In genomic region chr5:110139325-110139724, GRCm38 (mm10) we compare ENCODE assay signal across 31 mouse cellular contexts. TPM values are rescaled to one million over a fixed set of nuclear protein-coding genes. Genes with fewer than 3 reads are reported as not detected.
"Had no signal": no experiment of that assay in that cellular context is flagged by ENCODE, and none has a peak within 500 bp of the region (broad histone marks: within the 10 kb centered on the region; RNA-seq: fewer than 3 reads in every experiment).

No protein-coding gene starts in this region.

- DNase-seq: cerebellum, adult 8-10 months; cerebellum, adult 9-10 months; cerebellum, adult 9-11 months; cerebellum, postnatal 10 days; cerebellum, postnatal 14 days; cerebellum, postnatal 25 days; cerebellum, postnatal 36 days; embryo, embryonic 11 days; forebrain, postnatal 0 days; gastrocnemius, adult 2 months; gastrocnemius, postnatal 10 days; gastrocnemius, postnatal 14 days; gastrocnemius, postnatal 25 days; gastrocnemius, postnatal 36 days; heart, adult 18-20 months; heart, adult 2 months had no signal

- H3K4me1 ChIP-seq: embryonic facial prominence, embryonic 12.5 days; embryonic facial prominence, embryonic 13.5 days; embryonic facial prominence, embryonic 15.5 days had no signal

- H3K27ac ChIP-seq: embryonic facial prominence, embryonic 10.5 days; embryonic facial prominence, embryonic 12.5 days; embryonic facial prominence, embryonic 13.5 days; embryonic facial prominence, embryonic 15.5 days; forebrain, embryonic 10.5 days; forebrain, embryonic 12.5 days; forebrain, embryonic 13.5 days; forebrain, embryonic 15.5 days; gastrocnemius, adult 2 months; heart, adult 2 months had no signal

- ATAC-seq: forebrain, embryonic 13.5 days; forebrain, embryonic 14.5 days; forebrain, embryonic 15.5 days; forebrain, embryonic 16.5 days; forebrain, postnatal 0 days had no signal

- H3K9me3 ChIP-seq: embryonic facial prominence, embryonic 10.5 days; embryonic facial prominence, embryonic 12.5 days; embryonic facial prominence, embryonic 13.5 days; embryonic facial prominence, embryonic 15.5 days; forebrain, embryonic 10.5 days; forebrain, embryonic 12.5 days; forebrain, embryonic 13.5 days; forebrain, embryonic 15.5 days had no signal

- H3K4me3 ChIP-seq: embryonic facial prominence, embryonic 10.5 days; embryonic facial prominence, embryonic 12.5 days; embryonic facial prominence, embryonic 13.5 days; embryonic facial prominence, embryonic 15.5 days; erythroblast, embryonic 14.5 days; forebrain, embryonic 10.5 days; forebrain, embryonic 12.5 days; forebrain, embryonic 13.5 days; forebrain, embryonic 15.5 days; gastrocnemius, adult 2 months; heart, adult 2 months had no signal

- H3K27me3 ChIP-seq: embryonic facial prominence, embryonic 12.5 days; embryonic facial prominence, embryonic 13.5 days; embryonic facial prominence, embryonic 15.5 days; forebrain, embryonic 12.5 days; forebrain, embryonic 13.5 days; forebrain, embryonic 15.5 days had no signal

- H3K9ac ChIP-seq: embryonic facial prominence, embryonic 12.5 days; embryonic facial prominence, embryonic 13.5 days; embryonic facial prominence, embryonic 15.5 days; forebrain, embryonic 12.5 days; forebrain, embryonic 13.5 days; forebrain, embryonic 15.5 days; forebrain, postnatal 0 days had no signal

RNA-seq across cellular contexts. Expression of gene Plcxd1, which starts 39.6 kb away (rescaled TPM):
- total RNA-seq: gastrocnemius, adult 18-20 months; gastrocnemius, adult 2 months; gastrocnemius, adult 8-10 months; gastrocnemius, postnatal 14 days; gastrocnemius, postnatal 25 days; gastrocnemius, postnatal 36 days; gastrocnemius, postnatal 4 days; granulocyte monocyte progenitor cell, adult 5-6 weeks; heart, adult 18-20 months; heart, adult 2 months had no signal
- polyA plus RNA-seq: erythroblast, embryonic 14.5 days had no signal
